Mouse (Mus musculus) liver, adult 2 months (tissue): Measurements from ENCODE around the gene Slc5a5. TPM values are rescaled to one million over a fixed set of nuclear protein-coding genes. Genes with fewer than 3 reads are reported as not detected.

ENCODE experiments used
- DNase-seq: peaks from one replicate; pipeline ENCODE4 v3.0.0-alpha.2; 2011; ENCODE audit warnings: low read depth, low spot score; ENCODE audit errors: extremely low read depth
- H3K27ac ChIP-seq: fragments of 200-500 bp; replicated peaks from 2 replicates; pipeline ENCODE4 v1.5.1; 2012; ENCODE audit warnings: low read depth, mild to moderate bottlenecking, control low read depth, inconsistent platforms, low read length; ENCODE audit not compliant: insufficient read depth
- H3K27me3 ChIP-seq: fragments of 200-500 bp; 2 replicates; pipeline ENCODE4 v1.6.1; 2012; ENCODE audit warnings: mild to moderate bottlenecking, moderate library complexity, low read length, inconsistent platforms; ENCODE audit not compliant: control insufficient read depth, insufficient read depth
- H3K36me3 ChIP-seq: fragments of 200-500 bp; 2 replicates; pipeline ENCODE4 v1.6.1; 2012; ENCODE audit warnings: low read length, inconsistent platforms; ENCODE audit not compliant: control insufficient read depth, insufficient read depth
- H3K4me1 ChIP-seq: fragments of 200-500 bp; 2 replicates; pipeline ENCODE4 v1.6.1; 2011; ENCODE audit warnings: low read length; ENCODE audit not compliant: control insufficient read depth, insufficient read depth
- H3K4me3 ChIP-seq: fragments of 200-500 bp; 2 replicates; pipeline ENCODE4 v1.5.1; 2011; ENCODE audit warnings: low read depth, mild to moderate bottlenecking, control low read depth, low read length, moderate library complexity; ENCODE audit not compliant: insufficient read depth
- H3K79me2 ChIP-seq: fragments of 200-500 bp; 2 replicates; pipeline ENCODE4 v1.6.1; 2012; ENCODE audit warnings: inconsistent platforms, mild to moderate bottlenecking, low read length, moderate library complexity; ENCODE audit not compliant: control insufficient read depth, insufficient read depth
- H3K9ac ChIP-seq: fragments of 200-500 bp; 2 replicates; pipeline ENCODE4 v1.6.1; 2012; ENCODE audit warnings: low read depth, mild to moderate bottlenecking, control low read depth, inconsistent platforms, low read length
- CTCF ChIP-seq: fragments of 200-500 bp; IDR thresholded peaks from 2 replicates; pipeline ENCODE4 v1.5.1; 2011; ENCODE audit warnings: low read depth, low read length, control low read depth
- POLR2A ChIP-seq: fragments of 200-500 bp; IDR thresholded peaks from 2 replicates; pipeline ENCODE4 v1.6.1; 2011; ENCODE audit warnings: low read length, control low read depth; ENCODE audit not compliant: insufficient read depth; ENCODE audit errors: extremely low read depth
- WGBS: fragments of 180-500 bp; shearing (Covaris S2); methylation state at CpG from one replicate; pipeline ENCODE4 v1.1.7; 2018; 5-methylcytosine and 5-hydroxymethylcytosine counted together
- polyA plus RNA-seq: library from polyadenylated mRNA; depleted of rRNA; stranded (reverse); fragments of >200 nt; gene quantifications from 2 replicates; pipeline ENCODE4 v1.2.3, GENCODE M21; 2012
- total RNA-seq: library from RNA; depleted of rRNA; stranded (reverse); fragments of >200 nt; gene quantifications from 2 replicates; pipeline ENCODE4 v1.2.3, GENCODE M21; 2014

The Slc5a5 gene
- total and polyA plus RNA-seq, 2 experiments = not detected

GRCm38 (mm10) chr8:70852595-70853231 lies 39.8 kb downstream of the Slc5a5 start:
- Histone ChIP-seq H3K27me3 (no peaks in the 10 kb centered on the region), H3K9ac (no peak overlapping the region), H3K36me3 (no peaks in the 10 kb centered on the region), H3K27ac (no peak overlapping the region), H3K4me1 (no peaks in the 10 kb centered on the region; the same call in 1 of the 2 replicates), H3K79me2 (no peaks in the 10 kb centered on the region), H3K4me3 (no peak overlapping the region)
- TF ChIP-seq CTCF = no peak
- TF ChIP-seq POLR2A = no peak
- WGBS = 92% methylated on average over 41 of the region's 41 CpGs
- DNase-seq = no peak

- no peak overlapping the region for H3K27ac ChIP-seq
- no peak overlapping the region for H3K9ac ChIP-seq
- DNase-seq = no peak
- no peaks in the 10 kb centered on the region; the same call in 1 of the 2 replicates for H3K4me1 ChIP-seq
- H3K79me2 ChIP-seq = no peaks in the 10 kb centered on the region
- no peaks in the 10 kb centered on the region for H3K27me3 ChIP-seq
- WGBS = 90% methylated on average over 6 of the region's 6 CpGs
- TF ChIP-seq POLR2A (no peak), CTCF (no peak)
- H3K4me3 ChIP-seq = no peak overlapping the region
- H3K36me3 ChIP-seq = no peaks in the 10 kb centered on the region
Observed at GRCm38 (mm10) chr8:70851837-70852236, 40.7 kb downstream of the Slc5a5 start.

DNA sequence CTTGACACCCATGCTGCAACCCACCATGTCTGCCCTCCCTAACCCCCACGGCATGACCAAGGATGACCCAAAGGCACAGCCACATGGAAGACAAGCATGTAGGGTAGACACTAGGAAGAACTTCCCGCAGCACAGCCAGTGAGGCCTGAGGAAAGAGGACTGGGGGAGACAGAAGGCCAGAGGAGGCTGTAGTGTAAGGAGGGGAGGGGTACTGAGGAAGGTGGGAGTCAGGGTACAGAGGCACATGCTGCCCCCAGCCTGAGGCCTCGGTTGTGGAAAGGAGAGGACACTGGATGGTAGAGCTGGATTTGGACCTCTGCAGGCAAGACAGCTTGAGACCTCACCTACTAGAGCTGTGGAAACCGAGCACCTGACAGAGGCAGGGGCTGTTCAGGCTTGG lies 41.6 kb downstream of the Slc5a5 start:
- 87% methylated on average over 4 of the region's 4 CpGs for WGBS

GRCm38 (mm10) chr8:70850132-70850845 lies 42.3 kb downstream of the Slc5a5 start:
- no peak overlapping the region for H3K4me3 ChIP-seq
- no peak for DNase-seq
- no peaks in the 10 kb centered on the region for H3K4me1 ChIP-seq
- no peaks in the 10 kb centered on the region for H3K79me2 ChIP-seq
- no peak overlapping the region for H3K9ac ChIP-seq
- no peak for TF ChIP-seq POLR2A
- no peak for TF ChIP-seq CTCF
- H3K27ac ChIP-seq = no peak overlapping the region
- 78% methylated on average over 7 of the region's 7 CpGs for WGBS
- no peaks in the 10 kb centered on the region for H3K27me3 ChIP-seq
- H3K36me3 ChIP-seq = no peaks in the 10 kb centered on the region

More for the DNA sequence above, 41.6 kb downstream of the Slc5a5 start:
- H3K27me3 ChIP-seq = no peaks in the 10 kb centered on the region
- H3K9ac ChIP-seq = no peak overlapping the region
- H3K4me3 ChIP-seq = no peak overlapping the region
- TF ChIP-seq POLR2A (no peak), CTCF (no peak)
- H3K27ac ChIP-seq = no peak overlapping the region
- H3K79me2 ChIP-seq = no peaks in the 10 kb centered on the region
- no peak for DNase-seq
- H3K36me3 ChIP-seq = no peaks in the 10 kb centered on the region
- no peaks in the 10 kb centered on the region for H3K4me1 ChIP-seq

DNA sequence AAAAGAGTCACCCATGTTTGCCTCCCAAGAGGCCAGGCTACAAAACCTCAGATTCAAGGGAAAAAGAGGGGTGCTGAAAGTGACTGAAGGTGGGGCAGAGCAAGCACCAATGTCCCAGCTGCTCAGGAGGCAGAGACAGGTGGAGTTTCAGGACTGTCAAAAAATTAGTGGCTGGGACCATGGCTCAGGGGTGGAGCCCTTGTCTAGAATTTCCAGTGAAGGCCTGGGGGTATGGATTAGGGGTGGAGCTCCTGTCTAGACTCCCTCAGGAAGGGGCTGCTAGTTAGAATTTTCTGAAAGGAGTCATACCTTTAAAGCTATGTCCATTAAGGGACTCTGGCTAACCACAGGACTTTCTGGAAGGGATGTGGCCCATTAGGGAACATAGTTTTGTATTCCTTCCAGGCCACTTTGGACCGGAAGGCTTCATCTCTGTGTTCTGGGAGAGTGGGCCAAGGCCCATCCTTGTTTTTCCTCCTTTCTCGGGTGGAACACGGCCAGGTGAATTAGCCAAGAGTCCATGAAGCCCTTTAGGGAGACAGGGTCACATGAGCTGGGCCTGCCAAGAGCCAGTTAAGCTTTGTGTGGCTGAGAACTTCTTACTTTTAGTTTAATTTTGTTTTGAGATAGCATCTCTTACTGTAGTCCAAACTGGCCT lies 43.1 kb downstream of the Slc5a5 start:
- Histone ChIP-seq H3K9ac (no peak overlapping the region), H3K27ac (no peak overlapping the region), H3K27me3 (no peaks in the 10 kb centered on the region), H3K4me3 (no peak overlapping the region), H3K4me1 (no peaks in the 10 kb centered on the region), H3K36me3 (no peaks in the 10 kb centered on the region), H3K79me2 (no peaks in the 10 kb centered on the region)
- no peak for DNase-seq
- WGBS = 76% methylated on average over 3 of the region's 3 CpGs
- TF ChIP-seq CTCF (no peak), POLR2A (no peak)
